Mouse (Mus musculus) midbrain, embryonic 10.5 days (tissue): Measurements from ENCODE around the gene Slc43a1. TPM values are rescaled to one million over a fixed set of nuclear protein-coding genes. Genes with fewer than 3 reads are reported as not detected.
A peak's percentile ranks its signal among the peaks of the same experiment; 100 is the strongest.

Experiments used
- DNase-seq: peaks from one replicate; pipeline ENCODE4 v3.0.0-alpha.2; 2017; ENCODE audit warnings: low spot score
- H3K27ac ChIP-seq: fragments of 300-500 bp; sonication (generic); replicated peaks from 2 replicates; pipeline ENCODE4 v1.5.1; 2016; ENCODE audit warnings: mild to moderate bottlenecking
- H3K27me3 ChIP-seq: fragments of 300-500 bp; sonication (generic); 2 replicates; pipeline ENCODE4 v1.6.1; 2016; ENCODE audit warnings: low read depth, mild to moderate bottlenecking; ENCODE audit not compliant: poor library complexity, severe bottlenecking
- H3K36me3 ChIP-seq: fragments of 300-500 bp; sonication (generic); 2 replicates; pipeline ENCODE4 v1.6.1; 2016; ENCODE audit warnings: mild to moderate bottlenecking, moderate library complexity
- H3K4me1 ChIP-seq: fragments of 300-500 bp; sonication (generic); 2 replicates; pipeline ENCODE4 v1.6.1; 2016
- H3K4me3 ChIP-seq: fragments of 300-500 bp; sonication (generic); 2 replicates; pipeline ENCODE4 v1.5.1; 2016; ENCODE audit warnings: mild to moderate bottlenecking, moderate library complexity
- H3K9me3 ChIP-seq: fragments of 300-500 bp; sonication (generic); replicated peaks from 2 replicates; pipeline ENCODE4 v1.6.1; 2016; ENCODE audit warnings: mild to moderate bottlenecking
- WGBS: fragments of 180-500 bp; shearing (Covaris S2); methylation state at CpG from one replicate; pipeline ENCODE4 v1.1.7; 2016; 5-methylcytosine and 5-hydroxymethylcytosine counted together
- polyA plus RNA-seq: library from polyadenylated mRNA; unstranded; fragments of >200 nt; fragmentation: Nextera tagmentation; extraction: Ambion mirVana; gene quantifications from 2 replicates; pipeline ENCODE4 v1.2.1, GENCODE M21; 2016

Gene Slc43a1
- polyA plus RNA-seq, 1 experiment from 2014 or later = 26.1 TPM

GRCm38 (mm10) chr2:84837817-84838592 lies 645 bp upstream of the Slc43a1 start:
- no peak for DNase-seq
- H3K27ac ChIP-seq = no peak overlapping the region
- peaks cover 40% of the 10 kb centered on the region for H3K4me1 ChIP-seq
- H3K27me3 ChIP-seq = peaks cover 38% of the 10 kb centered on the region
- WGBS = 41% methylated on average over 9 of the region's 9 CpGs
- no peaks in the 10 kb centered on the region for H3K36me3 ChIP-seq
- peak overlapping the region; percentile 80; the same call in 1 of the 2 replicates for H3K4me3 ChIP-seq
- no peaks in the 10 kb centered on the region for H3K9me3 ChIP-seq

DNA sequence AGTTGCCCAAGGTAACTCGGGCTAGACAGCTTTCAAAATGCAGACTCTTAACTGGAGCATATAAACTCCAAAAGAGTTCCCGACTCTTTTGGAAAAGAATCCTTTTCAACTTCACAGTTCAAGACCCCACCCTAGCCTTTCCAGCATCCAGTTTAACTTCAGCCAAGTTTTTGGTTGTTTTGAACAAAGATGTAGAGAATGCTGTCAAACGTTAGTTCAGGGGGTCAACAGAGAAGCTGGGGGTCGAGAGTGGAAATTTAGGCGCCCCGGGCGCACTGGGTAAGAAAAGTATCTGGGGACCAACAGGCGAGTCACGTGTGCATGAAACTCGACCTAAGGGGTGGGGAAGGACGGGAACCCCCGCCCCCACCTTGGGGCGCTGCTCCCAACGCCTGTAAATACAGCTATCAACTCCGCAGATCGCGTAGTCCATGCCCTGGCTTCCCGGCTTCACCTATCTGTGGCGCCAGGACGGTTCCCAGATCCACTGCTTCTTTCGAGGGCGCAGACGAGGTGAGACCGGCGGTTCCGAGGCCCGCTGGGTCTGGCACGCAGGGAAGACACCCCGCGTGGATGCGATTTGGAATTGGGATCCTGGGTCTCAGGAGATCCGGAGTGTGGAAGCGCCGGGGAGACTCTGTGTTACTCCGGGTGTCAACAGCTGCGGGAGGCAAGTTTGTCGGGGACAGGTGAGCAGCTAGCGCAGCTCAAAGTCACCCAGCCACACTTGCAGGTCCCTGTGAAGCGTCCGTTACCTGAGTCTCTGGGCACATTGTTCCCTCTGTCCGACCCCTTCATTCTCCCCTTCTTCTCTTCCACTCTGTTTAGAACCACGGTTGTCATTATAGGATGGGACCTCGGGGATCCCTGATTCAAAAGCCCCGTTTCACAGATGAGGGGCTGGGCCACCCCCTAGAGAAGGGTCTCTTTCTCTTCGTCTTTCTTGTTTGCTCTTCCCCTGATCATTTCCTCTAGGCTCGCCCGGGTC lies 637 bp downstream of the Slc43a1 start:
- H3K36me3 ChIP-seq = peaks cover 8% of the 10 kb centered on the region; the same call in 1 of the 2 replicates
- under 1% methylated on average over 47 of the region's 47 CpGs for WGBS
- H3K9me3 ChIP-seq = no peaks in the 10 kb centered on the region
- peaks cover 38% of the 10 kb centered on the region for H3K27me3 ChIP-seq
- peak overlapping the region; percentile 93 for H3K27ac ChIP-seq
- DNase-seq = peak; percentile 46
- peak overlapping the region; percentile 80 for H3K4me3 ChIP-seq
- H3K4me1 ChIP-seq = peaks cover 40% of the 10 kb centered on the region

DNA sequence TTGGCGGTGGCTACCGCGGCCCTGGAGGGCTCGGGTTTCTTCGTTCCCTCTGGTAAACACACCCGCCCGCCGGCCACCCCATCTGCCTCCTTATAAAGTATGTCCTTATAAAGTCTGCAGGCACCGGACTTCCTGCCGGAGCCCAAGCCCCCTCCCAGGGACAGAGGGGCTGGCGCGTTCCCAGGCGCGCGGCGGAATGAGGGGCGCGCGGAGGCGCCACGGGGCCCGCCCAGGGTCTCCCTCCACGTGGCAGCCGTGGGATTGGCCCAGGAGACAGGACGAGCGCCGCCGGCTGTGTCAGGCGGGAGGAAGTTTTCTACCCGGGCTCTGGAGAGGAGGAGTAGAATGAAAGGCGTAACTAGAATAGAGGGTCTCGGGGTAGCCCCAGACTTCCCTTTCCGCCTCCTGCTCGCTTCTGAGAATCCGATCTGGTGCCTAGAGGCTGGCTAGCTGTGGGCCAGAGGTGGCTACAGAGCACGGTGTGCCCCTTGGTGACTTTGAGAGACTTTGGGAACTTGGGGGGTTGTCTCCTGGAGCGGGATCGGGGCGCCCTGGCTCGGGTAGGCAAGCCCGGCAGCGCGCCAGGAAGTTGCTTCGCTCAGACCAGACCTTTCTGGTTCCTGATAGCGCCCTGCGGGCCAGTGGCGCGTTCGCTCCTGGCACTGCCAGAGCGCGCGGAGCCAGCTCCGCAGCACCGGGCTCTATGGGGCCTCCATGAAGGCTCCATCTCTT lies 1.5 kb downstream of the Slc43a1 start:
- H3K4me3 ChIP-seq = peak overlapping the region; percentile 80
- peaks cover 16% of the 10 kb centered on the region for H3K36me3 ChIP-seq
- peaks cover 40% of the 10 kb centered on the region for H3K4me1 ChIP-seq
- H3K27ac ChIP-seq = peak overlapping the region; percentile 93
- under 1% methylated on average over 54 of the region's 54 CpGs for WGBS
- DNase-seq = peak; percentile 86
- H3K9me3 ChIP-seq = no peaks in the 10 kb centered on the region
- H3K27me3 ChIP-seq = peaks cover 38% of the 10 kb centered on the region

- peaks cover 23% of the 10 kb centered on the region for H3K36me3 ChIP-seq
- no peaks in the 10 kb centered on the region for H3K9me3 ChIP-seq
- H3K4me1 ChIP-seq = peaks cover 40% of the 10 kb centered on the region
- peaks cover 34% of the 10 kb centered on the region for H3K27me3 ChIP-seq
- peak overlapping the region; percentile 80 for H3K4me3 ChIP-seq
- DNase-seq = no peak
- 10% methylated on average over 17 of the region's 17 CpGs for WGBS
- H3K27ac ChIP-seq = peak overlapping the region; percentile 93
These were observed 2.3 kb downstream of the Slc43a1 start for GRCm38 (mm10) chr2:84840748-84841563.

DNA sequence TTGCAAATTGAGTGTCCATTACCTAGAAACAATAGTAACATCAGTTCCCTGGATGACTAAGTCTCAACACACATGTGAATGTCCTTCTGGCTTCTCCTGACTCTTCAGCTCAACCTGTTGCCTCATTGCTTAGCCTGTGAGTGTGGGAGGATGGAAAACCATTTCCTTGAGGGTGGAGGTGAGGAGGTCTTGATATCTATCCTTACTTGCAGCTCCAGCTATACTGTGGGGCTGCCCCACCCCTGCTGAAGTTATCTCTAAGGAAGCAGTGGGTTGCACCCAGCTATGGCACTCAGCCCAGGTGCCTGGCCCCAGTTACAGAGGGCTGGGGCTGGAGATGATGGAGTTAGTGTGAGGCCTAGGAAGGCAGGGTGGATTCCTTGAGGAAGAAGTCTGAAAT lies 3.3 kb downstream of the Slc43a1 start:
- no peaks in the 10 kb centered on the region for H3K9me3 ChIP-seq
- peak overlapping the region; percentile 80 for H3K4me3 ChIP-seq
- peaks cover 40% of the 10 kb centered on the region for H3K4me1 ChIP-seq
- peaks cover 32% of the 10 kb centered on the region for H3K36me3 ChIP-seq
- H3K27me3 ChIP-seq = peaks cover 26% of the 10 kb centered on the region
- H3K27ac ChIP-seq = no peak overlapping the region
- no peak for DNase-seq

DNA sequence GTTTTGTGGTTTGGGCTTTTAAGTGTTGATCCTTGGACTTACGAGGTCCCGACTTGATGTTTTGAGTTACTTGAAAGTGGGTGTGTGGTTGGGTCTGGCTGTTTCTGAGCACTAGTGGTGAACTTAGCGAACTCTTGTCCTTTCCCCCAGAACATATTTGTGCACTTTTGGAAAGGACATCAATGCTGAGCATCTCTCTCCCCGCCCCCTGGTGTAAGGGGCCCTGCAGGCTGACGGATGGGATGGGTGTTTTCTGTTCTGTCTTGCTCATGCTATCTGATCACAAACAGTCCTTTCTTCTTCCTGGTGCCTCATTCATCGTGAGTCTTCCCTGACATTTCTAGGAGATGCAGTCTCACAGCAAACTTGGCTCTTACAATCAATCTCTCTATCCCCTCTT lies 5.0 kb downstream of the Slc43a1 start:
- Histone ChIP-seq H3K4me3 (no peak overlapping the region), H3K27me3 (peaks cover 9% of the 10 kb centered on the region), H3K4me1 (peaks cover 35% of the 10 kb centered on the region), H3K9me3 (no peaks in the 10 kb centered on the region), H3K36me3 (peaks cover 47% of the 10 kb centered on the region), H3K27ac (no peak overlapping the region)
- 86% methylated on average over 6 of the region's 6 CpGs for WGBS
- DNase-seq = no peak

GRCm38 (mm10) chr2:84845226-84845625 lies 6.6 kb downstream of the Slc43a1 start:
- peaks cover 25% of the 10 kb centered on the region for H3K4me1 ChIP-seq
- H3K27me3 ChIP-seq = no peaks in the 10 kb centered on the region
- H3K4me3 ChIP-seq = no peak overlapping the region
- WGBS = 87% methylated on average over 1 of the region's 1 CpGs
- H3K9me3 ChIP-seq = no peaks in the 10 kb centered on the region
- peaks cover 63% of the 10 kb centered on the region for H3K36me3 ChIP-seq
- no peak for DNase-seq
- H3K27ac ChIP-seq = no peak overlapping the region

- WGBS = 60% methylated on average over 7 of the region's 7 CpGs
- peaks cover 86% of the 10 kb centered on the region for H3K36me3 ChIP-seq
- DNase-seq = no peak
- 0 out of 2 replicates have a peak overlapping the region, but pooled peaks have one; percentile 6 for H3K27ac ChIP-seq
- H3K27me3 ChIP-seq = no peaks in the 10 kb centered on the region
- peaks cover 21% of the 10 kb centered on the region for H3K4me1 ChIP-seq
- H3K9me3 ChIP-seq = no peaks in the 10 kb centered on the region
- 0 out of 2 replicates have a peak overlapping the region, but pooled peaks have one; percentile 22 for H3K4me3 ChIP-seq
These were observed 11.9 kb downstream of the Slc43a1 start for GRCm38 (mm10) chr2:84850407-84851129.

DNA sequence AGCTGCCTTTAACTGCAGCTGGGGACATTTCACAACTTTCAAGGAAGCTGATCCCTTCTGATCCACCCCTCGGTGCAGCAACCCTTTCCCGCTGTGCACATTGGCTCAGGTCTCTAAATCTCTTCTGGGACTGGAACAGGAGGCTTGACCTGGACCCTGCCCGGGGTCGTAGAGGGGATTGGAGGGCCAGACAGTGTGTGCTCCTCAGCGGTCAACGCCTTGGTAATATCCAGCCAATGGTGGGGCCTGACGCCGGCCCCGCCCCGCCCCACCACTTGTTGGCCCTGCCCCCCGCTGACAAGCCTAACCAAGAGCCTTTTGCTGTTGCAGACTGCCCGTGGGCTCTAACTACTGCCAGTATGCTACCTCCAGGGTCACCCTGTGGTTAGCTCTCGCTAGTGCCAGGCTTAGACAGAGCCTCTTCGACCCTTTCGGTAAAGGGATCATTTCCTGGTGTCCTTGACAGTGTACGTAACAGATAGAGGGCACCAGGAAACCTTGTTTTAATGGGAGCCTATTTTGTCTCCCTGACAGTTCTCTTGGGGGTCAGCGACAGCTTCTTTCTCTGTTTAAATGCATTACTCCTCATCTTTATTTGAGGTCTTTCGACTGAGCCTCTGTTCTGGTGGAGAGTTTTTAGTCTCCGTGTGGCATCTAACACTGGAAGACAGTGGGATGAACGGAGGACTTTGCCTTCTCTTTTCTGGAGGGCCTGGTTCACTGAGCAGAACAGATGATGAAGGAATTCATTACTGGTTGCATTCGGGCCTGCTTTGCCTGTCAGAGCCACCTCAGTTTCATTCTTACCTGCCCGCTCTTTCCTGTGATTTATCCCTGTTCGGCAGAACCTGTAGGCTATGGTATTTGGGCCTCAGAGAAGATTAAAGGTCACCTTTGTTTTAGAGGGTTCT lies 12.7 kb downstream of the Slc43a1 start:
- H3K36me3 ChIP-seq = peaks cover 85% of the 10 kb centered on the region
- H3K4me1 ChIP-seq = peaks cover 21% of the 10 kb centered on the region
- no peaks in the 10 kb centered on the region for H3K9me3 ChIP-seq
- 0 out of 2 replicates have a peak overlapping the region, but pooled peaks have one; percentile 6 for H3K27ac ChIP-seq
- H3K27me3 ChIP-seq = no peaks in the 10 kb centered on the region
- peak; percentile 76 for DNase-seq
- 0 out of 2 replicates have a peak overlapping the region, but pooled peaks have one; percentile 22 for H3K4me3 ChIP-seq
- 30% methylated on average over 23 of the region's 23 CpGs for WGBS

DNA sequence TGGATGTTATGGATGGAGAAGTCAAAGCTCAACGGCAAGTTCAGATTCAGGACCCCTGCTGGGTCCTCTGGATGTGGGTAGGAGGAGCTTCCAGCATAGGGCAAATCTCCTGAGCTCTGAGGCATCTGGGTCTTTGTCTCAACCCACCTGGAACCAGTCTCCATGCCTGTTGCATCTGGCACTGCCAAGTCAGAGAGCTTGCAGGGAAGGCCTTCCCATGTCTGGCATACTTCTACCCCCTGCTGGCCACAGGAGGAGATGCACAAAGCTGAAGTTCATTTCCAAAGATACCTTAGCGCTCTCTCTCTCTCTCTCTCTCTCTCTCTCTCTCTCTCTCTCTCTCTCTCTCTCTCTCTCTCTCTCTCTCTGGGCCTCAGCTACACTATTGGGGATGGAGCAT lies 17.1 kb downstream of the Slc43a1 start:
- WGBS = 81% methylated on average over 2 of the region's 2 CpGs
- DNase-seq = peak; percentile 49
- Histone ChIP-seq H3K9me3 (no peaks in the 10 kb centered on the region), H3K27ac (no peak overlapping the region), H3K4me3 (no peak overlapping the region), H3K36me3 (peaks cover 83% of the 10 kb centered on the region), H3K27me3 (no peaks in the 10 kb centered on the region), H3K4me1 (peaks cover 11% of the 10 kb centered on the region)
